Mouse (Mus musculus) c-Kit-negative CD71-positive TER-119-positive erythroid progenitor cells, embryonic 14.5 days (primary cell): ENCODE data around the gene Ccdc57.
A peak's percentile ranks its signal among the peaks of the same experiment; 100 is the strongest.
"Not testable (repeated sequence)": the region's sequence is repeated elsewhere in the genome, so short reads cannot be mapped to it uniquely, and the experiment has no call there.

ENCODE experiments used
- DNase-seq: peaks from one replicate; pipeline ENCODE4 v3.0.0-alpha.2; 2013; ENCODE audit warnings: low read depth, low spot score

Gene Ccdc57

DNA sequence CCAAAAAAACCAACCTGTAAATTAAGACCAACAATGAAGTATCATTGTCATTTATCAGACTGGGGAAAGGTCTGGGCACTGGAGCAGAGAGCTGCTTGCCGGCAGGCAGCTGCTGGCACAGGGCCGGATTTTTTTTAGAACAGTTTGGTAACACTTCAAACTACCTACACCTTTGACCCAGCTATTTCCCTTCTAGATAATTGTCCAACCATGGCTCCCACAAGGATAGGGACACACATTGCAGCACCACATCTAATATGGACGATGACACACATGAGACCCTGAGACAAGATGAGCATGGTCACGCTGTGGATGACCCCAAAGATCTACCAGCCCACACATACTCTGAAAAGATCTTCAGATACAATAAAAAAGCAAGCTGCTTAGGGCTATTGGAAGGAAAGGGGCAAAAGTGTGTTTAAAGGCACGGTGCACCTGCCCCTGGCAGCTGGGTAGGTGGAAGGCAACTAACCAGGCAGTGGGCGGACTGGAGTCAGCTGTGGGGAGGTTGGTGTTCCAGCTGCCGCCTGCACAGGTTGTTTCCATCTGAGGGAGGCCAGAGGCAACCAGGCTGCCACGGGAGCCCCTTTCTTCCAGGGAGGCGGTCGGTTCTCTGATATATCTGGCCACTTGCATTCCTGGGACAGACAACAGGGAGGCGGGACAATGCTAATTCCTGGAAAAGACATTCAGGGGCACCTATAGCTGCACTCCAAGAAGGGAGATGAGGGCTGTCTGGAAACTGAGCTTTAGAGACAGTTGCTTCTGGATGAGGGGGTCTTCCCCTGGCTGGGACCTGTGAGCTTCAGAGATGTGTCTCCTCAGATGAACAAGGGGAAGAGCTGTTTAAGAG, 80.4 kb downstream of the Ccdc57 start:
- DNase-seq: no peak

DNA sequence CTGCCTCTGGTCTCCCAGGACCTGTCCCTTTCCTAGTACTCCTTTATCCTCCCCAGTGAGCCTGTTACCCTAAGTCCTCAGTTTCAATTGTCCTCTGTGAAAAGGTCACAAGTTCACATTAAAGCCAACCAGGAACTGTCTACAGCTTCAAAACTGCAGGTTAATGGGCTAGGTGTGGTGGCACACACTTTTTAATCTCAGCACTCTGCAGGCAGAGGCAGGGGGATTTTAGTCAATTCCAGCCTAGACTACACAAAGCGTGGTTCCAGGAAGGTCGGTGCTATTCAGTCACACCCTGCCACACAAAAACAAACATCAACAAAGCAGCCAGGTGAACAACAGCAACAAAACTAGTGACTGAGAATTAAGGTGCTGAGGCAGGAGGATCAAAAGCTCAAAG, 81.1 kb downstream of the Ccdc57 start:
- DNase-seq: no peak

DNA sequence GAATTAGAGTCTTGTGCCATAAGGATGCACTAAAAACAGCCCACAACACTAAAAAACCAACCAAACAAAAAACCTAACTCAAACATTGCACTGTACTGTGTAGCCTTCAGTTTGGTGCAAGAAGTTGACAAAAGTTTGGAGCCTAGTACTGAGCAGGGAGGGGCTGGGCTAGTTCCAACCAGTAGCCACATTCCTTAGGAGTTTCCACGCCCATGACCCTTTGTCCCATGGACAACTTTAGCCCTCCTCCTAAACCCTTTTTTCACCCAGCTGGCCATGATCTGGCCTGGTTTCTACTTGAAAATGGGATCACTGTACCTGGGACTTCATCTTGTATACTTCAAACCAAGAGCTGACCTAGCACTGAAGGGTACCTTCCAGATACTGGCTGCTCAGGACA, 81.5 kb downstream of the Ccdc57 start:
- DNase-seq: no peak

DNA sequence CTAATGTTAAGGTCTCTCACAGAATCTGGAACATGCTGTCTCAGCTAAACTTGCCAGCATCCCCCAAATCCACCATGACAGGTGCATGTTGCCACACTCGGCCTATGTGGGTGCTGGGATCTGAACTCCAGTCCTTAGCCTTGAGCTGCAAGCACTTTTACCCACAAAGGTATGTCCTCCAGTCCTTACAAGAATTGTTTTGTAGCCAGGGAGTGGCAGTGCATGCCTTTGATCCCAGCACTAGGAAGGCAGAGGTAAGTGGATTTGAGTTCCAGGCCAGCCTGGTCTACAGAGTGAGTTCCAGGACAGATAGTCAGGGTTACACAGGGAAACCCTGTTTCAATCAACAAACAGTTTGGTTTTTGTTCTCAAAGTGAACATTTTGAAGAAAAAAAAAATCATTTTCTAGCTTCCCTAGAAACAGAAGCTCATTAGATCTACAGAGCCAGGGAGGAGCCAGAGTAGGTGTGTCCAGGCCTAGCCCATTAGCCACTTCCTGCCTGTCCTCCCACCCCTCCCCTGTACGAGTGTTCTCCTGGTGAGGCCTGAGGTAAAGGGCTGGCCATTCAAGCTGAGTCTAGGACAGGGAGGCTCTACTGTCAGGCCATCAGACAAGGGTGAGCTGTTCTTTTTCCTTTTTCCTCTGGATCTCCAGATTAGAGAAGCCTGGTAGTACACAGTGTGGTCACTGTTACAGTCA, 82.2 kb downstream of the Ccdc57 start:
- DNase-seq: no peak

DNA sequence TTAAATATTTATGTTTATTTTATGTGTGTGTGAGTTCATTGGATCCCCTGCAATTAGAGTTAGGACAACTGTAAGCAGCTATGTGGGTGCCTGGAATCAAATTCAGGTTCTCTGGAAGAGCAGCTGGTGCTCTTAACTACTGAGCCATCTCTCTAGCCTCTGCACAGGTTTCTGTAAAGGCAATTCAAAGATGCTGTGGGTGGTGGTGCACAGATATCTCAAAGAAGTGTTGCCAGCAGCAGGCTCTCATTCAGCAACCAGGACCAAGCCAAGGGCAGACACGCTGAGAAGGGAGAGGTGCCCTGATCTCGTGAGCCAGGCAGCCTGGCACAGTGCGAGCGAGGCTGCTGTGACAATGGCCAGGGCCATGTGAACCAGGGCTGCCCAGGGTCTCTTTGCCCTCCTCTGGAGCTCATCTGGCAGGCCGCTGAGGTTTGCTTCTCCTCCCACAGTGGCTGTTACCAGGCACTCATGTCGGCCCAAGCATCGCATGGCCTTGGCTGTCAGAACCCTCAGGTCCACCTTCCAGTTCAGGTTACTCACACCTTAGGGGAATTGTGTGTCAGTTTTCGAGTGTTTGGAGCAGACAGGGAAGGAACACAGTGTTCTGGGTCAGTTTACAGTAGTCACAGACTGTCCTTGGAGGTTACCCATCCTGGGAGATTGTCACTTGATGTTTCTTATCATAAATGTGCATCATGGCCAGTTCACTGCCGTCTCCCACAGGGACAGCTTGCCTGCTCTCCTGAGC, 85.8 kb downstream of the Ccdc57 start:
- no peak for DNase-seq

DNA sequence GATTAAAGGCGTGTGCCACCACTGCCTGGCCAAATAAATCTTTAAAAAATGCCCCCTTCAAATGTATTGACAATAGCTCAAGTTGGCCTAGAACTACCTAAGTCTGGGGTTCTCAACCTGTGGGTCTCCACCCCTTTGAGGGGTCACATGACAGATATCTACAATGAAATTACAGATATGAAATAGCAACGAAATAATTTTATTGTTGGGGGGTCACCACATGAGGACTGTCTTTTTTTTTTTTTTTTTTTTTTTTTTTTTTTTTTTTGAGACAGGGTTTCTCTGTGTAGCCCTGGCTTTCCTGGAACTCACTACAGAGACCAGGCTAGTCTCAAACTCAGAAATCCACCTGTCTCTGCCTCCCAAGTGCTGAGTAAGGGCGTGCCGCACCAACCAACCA, 88.3 kb downstream of the Ccdc57 start:
- DNase-seq: no peak

DNA sequence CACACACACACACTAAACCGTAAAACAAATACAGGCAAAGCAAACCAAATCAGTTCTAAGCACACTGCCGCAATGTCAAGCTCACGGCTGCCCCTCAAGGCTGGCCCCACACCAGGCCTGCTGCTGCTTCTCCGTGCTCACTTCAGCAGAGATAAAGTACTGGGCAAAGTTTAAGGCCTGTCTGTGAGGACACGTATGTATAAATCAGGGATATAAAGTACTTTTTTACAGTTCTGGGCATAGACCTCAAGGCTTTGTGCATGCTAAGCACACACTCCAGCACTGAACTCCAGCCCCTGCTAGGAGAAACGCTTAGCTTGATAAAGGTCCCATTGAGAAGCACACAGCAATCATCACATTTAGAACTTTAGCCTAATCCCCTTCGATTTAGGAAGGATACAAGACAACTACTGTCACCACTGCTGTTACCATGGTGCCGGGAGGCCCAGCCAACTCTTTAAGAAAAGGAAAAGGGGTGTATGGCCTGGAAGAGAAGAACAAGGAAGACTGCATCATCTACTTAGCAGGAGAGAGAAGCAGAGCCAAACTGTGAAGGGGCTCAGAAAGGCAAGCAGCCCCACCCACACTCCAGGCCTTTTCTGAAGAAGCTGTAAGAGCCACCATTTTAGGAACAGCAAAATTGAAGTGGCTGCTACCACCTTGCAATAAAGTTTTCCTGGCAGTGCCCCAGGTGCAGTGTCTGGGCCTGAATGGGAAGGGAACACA, 99.0 kb downstream of the Ccdc57 start:
- no peak for DNase-seq

DNA sequence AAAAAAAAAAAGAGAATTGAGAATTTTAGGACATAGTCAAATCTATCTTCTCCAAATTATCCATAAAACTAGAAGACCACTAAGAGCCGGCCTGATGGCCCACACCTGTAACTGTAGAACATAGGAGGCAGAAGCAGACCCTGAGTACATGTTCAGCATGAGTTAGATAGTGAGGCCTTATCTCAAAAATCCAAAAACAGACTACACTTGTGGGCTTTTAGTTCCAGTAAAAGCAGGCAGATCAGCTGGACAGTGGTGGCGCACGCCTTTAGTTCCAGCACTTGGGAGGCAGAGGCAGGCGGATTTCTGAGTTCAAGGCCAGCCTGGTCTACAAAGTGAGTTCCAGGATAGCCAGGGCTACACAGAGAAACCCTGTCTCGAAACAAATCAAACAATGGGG, 99.7 kb downstream of the Ccdc57 start:
- DNase-seq: not testable (repeated sequence)

DNA sequence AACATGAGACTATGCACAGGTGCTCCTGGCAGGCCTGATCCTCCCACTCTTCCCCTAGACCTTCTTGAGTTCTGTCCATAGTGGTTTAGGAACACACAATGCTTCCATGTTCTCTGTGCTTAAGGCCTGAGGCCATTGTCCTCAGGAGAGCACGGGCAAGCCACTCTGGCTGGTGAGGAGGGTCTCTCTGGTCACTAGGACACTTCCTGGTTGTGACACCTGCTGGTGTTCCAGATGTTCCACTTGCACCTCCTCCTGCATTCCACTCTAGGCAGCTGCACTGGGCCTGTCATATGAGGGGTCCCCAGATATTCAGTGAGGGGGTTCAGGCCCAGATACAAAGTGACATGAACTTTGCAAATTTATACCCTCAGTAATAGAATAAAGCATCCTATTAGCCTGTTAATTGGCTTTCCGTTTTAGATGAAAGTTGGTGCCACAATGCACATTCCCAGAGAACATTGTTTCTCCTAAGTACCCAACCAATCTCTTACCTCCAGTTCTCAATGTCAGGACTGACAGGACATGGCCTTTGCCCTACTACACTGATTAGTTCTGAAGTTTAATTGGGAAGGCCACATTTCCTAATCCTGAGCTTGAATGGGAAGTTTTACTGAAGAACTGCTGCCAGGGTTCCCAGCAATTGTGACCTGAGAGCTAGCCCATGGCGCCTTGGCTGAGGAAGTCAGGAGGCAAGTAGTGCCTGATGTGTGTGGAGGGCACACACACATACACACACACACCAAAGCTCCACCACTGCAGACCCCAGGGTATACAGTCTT, 100.8 kb downstream of the Ccdc57 start:
- DNase-seq: no peak

DNA sequence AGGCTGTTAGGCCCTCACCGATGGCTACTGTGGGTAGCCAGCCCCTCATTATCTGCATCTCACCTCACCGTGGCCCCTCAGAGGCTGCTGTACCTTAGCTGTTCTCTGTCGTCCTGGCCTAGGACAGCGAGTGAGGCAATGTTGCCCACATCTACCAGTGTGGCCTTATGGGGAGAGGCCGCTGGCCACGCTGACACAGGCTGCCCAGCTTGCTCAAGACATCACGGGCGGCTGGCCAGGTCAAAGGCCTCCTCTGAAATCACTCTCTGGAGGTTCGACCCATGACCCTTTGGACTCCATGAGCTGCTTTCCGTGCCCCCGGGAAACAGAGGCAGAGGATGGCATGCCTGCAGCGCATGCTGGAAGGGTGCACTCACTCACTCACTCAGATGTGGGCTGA, 102.0 kb downstream of the Ccdc57 start:
- no peak for DNase-seq

DNA sequence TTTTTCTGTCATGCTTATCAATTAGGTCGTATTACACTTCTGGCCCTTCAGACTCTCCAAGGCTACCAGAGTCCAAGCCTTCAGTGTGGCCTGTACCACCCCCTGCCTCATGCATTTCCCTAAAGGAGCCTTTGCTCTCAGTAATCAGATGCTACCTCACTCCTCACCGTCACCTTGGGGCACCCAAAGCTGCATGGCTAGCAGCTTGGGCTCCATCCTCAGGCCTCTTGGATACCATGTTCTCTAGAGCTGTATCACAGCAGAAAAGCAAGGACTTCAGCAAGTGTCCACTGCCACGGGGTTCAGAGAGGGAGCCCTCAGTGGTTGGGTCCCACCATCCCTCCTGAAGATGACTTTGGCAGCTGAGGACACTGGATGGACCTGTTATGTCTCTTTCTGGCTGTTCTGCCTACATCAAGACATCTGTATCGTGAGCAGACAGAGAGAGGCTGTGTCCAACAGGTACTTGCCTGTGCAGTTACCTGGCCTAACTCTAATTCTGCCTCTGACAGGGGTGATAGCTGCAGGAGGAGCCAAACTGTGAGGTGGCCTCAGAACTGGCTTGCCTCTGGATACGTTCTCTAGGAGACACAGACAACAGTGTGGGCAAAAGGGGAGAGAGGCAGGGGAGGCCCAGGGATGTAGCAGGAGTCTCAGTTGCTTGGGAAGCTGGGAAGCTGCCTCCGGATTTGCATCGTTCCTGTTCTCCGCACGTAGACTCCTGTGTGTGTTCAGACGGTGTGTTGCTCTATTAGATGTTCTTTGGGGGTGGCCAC, 102.7 kb downstream of the Ccdc57 start:
- DNase-seq: no peak

DNA sequence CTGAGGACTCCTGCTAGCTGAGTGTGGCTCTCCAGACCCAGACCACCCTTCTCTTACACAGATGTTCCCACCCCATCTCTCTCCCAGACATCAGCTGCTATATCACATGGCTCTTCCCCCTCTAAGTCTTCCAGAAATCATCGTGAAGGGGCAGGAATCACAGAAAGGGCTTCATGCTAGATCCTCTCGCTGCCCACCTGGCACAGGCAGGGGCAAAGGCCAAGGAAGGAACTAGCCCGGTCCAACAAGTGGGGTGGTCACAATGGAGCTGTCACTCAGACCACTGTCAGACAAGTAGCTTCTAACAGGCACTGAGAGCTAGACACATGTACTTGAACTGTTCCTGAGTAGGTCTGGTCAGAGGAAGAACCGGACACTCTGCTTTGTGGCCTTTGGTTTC, 104.3 kb downstream of the Ccdc57 start:
- no peak for DNase-seq

DNA sequence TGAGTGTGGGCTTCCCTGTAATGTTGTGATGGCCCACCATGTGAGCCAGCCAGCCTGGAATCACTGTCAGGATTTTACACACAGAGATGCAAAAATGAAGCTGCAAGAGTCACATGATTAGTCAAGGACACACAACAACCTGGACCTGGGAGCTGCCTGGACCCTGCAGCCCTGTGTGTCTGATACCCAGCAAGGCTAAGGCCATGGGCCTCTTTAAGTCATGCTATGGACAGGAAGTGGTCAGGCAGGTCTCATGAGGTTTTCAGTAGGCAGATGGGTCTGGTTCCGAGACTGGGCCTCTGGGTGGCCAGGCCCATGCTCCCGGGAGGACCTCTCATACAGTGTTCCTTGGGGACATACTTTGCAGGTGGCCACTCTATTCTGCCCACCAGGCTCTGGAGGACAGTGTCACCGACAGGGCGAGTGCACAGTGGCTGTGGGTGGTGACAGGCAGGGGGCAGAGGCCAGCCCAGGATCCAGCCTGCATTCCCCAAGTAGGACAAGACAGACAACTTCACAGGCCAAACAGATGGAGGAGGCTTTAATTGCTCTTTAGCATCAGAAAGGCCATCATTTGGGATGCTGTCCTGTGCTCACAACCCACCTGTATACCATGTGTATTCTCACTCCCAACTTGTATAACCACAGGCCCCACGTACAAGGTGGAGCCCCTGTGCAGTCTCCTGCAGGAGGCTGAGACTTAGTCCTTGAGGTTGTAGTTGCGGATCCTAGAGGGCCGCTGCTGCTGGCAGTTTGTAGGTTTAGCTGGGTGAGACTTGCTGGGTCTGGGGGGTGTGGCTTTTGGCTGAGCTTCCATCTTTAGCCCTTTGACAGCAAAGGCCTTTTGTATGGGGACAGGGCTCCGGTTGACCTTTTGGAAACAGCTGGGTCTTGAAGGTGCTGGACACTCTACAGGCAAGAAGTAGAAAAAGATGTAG, 106.4 kb downstream of the Ccdc57 start:
- DNase-seq: no peak

DNA sequence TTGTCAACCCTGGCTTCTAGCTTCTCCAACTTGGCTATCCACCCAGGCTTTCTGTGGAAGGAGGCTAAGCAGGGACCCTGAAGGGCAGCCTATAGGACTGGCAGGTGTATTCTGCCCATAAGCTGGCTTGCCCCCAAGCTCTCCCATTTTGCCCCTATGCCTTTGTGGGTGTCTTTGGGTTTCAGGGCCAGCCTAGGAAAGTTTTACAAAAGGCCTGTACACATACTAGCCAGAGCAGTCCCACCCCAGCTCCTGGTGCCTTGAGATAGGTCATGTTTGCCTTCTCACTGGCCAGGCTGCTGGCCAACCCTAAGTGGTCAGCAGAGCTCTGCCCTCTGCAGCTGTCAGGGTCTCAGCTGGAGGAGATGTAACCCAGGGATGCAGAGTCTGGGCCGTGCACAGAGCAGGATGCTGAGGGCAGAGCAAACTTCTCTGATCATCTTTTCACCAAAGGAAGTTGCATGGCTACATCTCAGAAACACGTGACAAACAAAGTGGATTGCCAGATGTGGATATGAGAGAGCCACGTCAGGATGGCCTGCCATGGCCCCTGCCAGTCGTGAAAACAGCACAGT, 107.3 kb downstream of the Ccdc57 start:
- no peak for DNase-seq

DNA sequence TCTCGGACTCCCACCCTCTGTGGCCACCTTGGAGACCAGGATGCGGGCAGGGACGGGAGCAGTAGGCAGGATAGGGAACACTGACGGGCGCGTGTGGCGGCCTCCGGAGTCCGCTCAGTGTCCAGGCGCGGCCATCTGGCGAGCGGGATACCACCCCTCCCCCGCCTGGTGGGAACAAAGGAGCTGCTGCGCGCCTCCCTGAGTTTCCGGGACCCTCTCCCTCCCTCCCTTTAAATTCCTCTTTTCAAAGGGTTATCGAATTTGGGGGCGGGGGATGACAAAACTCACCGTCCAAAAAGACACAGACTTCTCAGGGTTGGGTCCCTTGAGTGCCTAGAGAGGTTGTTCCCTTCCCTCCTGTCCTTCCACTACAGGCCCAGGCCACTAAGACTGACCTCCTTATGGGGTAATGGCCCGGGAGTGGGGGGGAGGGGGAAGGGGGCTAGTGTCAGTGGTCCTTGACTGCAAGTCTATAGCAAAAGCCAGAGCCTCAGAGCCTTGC, 107.8 kb downstream of the Ccdc57 start:
- no peak for DNase-seq

DNA sequence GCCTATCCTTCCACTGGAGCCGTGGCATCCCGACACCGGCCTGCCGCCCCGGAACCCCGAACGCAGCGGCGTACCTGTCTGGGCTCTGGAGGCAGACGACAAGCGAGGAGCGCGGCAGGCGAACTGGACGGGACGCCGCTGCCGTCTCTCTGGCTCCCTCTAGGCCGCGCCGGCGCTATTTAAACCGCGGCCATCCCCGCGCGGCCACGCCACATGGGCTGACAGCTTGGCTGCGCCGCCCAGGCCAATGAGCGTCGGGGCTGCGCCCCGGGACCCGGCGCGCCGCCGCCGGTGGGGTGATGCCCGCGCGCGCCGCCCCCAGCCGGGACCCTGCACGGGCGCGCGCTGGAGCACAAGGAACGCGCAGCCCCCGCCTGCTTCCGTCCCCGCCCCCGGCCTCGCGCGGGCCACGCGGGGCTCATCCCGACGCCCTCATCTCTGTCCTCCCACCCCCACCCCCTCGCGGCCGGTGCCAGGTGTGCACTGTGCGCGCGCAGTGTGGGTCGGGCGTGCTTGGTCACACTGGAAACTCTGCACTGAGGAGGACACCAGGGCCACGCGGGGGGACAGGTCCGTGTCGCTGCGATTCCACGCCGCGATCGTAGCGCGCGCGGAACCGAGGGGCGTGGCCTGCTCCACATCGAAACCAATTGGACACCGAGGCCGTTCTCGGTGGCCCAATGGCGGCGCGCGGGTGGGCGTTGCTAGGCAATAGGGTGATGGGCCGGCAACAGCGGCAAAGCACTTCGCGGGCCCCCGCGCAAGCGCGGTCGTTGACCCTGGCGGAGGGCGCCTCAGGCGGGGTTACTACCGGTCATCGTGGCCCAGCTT, 108.5 kb downstream of the Ccdc57 start, which contains the start of gene Fasn:
Fasn (minus strand) TSS at position 592 of the 831 bp plus-strand sequence.
- peak; percentile 63 for DNase-seq

DNA sequence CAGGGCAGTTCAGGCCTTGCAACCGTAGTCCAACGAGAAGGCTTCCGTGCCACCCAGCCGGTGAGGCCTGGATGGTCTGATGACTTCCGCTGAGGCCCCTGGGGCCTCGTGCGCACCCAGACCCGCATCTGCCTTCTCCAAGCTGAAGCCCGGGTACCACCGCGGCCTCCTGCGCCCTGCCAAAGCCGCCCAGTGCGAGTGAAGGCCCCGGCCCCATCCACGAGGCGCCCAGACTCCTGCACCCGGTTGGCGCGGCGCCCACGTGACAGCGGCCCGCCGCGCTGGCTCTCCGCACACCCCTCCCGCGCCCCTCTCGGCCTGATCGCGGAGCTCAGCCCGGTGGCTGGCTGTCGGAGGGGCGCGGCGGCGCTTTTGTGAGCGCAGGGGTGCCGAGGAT, 109.1 kb downstream of the Ccdc57 start:
- no peak for DNase-seq
